Mouse (Mus musculus): Measurements from ENCODE around the gene Sh3d19.

Gene Sh3d19

DNA sequence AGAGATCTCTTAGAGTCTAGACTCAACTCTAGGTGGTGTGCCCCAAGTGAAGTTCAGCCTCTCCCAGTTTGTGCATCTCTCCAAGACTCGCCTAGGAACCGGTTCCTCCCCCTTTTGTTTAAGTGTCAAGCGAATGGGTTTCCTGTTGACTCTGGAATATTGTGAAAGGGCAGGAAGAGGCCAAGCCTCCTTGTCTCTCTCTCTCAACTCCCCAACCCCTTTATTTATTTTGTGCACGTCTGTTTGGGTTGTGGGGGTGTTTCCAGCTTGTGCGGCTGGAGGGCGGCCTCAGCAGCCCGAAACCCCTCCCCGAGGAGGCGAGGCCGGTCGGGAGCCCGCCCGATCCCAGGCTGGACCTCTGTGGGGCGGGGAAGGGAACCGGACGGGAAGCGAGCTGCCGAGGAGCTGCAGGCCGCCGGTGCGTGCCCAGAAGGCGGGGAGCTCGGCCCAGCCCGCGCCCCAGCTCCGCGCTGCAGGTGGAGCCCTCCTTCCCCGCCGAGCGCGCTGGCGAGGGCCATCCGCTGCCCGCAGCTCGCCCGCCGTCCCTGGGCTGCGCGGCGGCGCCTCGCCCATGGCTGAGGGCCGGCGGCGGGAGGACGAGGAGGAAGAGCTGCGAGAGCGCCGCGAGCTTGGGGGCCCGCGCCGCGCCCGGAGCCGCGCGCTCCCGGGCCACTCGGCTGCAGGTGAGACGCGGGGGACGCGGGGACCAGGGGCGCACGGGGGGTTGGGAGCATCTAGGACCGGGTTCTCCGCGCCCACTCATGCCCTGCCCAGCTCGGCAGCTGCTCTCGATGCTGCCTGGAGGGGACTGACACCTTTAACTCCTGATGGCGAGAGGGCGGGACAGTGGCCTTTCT is at the start of gene Sh3d19:
Gene Sh3d19 (plus strand): TSS at position 368 of the 857 bp plus-strand sequence.
- peak; percentile 88 for DNase-seq (ENCODE audit: low spot score)

DNA sequence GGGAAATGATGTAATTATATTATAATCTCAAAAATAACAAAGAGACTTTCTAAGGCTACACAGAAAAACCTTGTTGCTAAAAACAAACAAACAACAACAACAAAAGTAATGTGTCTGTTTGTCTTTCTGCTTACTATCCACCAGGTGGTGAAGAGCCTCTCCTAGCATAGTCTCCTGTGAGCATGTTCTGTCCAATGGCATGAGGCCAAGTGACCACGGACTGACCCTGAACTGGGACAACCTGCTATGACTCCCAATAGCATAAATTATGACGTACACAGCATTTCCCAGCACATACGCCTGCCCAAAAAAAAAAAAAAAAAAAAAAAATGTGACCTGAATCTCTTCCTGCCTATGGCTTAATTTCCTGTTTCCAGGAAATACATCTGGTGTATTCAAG is 48.6 kb upstream of the Sh3d19 start:
- peak; percentile 46 for DNase-seq (ENCODE audit: low spot score)

DNA sequence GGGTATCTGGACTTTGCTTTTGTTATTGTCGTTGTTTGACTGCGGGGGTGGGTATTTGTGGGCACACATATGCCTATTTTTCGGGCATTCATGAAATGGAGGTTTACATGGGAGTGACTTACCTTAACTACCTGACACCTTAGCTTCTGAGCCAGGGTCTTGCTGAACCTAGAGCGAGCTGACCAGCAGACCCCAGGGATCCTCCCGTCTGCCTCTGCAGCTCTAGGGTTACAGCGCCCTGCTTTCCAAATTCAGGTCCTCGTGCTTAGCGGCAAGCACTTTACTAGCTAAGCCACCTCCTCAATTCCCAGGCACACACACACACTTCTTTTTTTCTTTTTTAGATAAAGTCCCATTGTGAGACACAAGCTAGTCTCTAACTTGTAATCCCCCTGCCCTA is 47.6 kb upstream of the Sh3d19 start:
- DNase-seq (ENCODE audit: low spot score), result no peak

GRCm38 (mm10) chr3:85923954-85924945 is 46.7 kb upstream of the Sh3d19 start:
- peak; percentile 85 for DNase-seq (ENCODE audit: low spot score)

GRCm38 (mm10) chr3:85927296-85927695 is 43.6 kb upstream of the Sh3d19 start:
- DNase-seq (ENCODE audit: low spot score), result no peak

- no peak for DNase-seq (ENCODE audit: low spot score)
These were observed 42.7 kb upstream of the Sh3d19 start for GRCm38 (mm10) chr3:85928140-85928611.

GRCm38 (mm10) chr3:85929711-85930110 is 41.2 kb upstream of the Sh3d19 start:
- no peak for DNase-seq (ENCODE audit: low spot score)

GRCm38 (mm10) chr3:85930671-85931255 is 40.1 kb upstream of the Sh3d19 start:
- no peak for DNase-seq (ENCODE audit: low spot score)

- DNase-seq (ENCODE audit: low spot score), result peak; percentile 48
These were observed 39.0 kb upstream of the Sh3d19 start for GRCm38 (mm10) chr3:85931859-85932258.

DNA sequence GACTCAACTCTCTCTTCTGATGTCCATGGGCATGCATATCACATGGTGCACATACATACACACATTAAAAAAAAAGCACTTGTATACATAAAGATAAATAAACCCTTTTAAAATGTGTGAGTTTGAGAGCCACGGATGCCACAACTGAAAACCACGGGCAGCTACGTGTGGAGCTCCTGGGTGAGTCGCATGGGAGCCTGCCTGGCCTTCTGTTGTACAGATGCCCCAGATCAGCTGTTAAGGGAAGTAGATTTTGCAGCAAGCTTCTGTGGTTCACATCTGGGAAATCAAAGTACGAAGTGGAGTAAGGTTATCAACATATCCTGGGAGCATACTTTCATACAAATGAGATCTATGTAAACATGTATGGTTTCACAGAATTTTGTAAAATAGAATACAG is 37.3 kb upstream of the Sh3d19 start:
- no peak for DNase-seq (ENCODE audit: low spot score)

GRCm38 (mm10) chr3:85950914-85951313 is 20.0 kb upstream of the Sh3d19 start:
- DNase-seq (ENCODE audit: low spot score), result no peak

GRCm38 (mm10) chr3:85952696-85953283 is 18.1 kb upstream of the Sh3d19 start:
- DNase-seq (ENCODE audit: low spot score), result no peak

GRCm38 (mm10) chr3:85955269-85955668 is 15.6 kb upstream of the Sh3d19 start:
- no peak for DNase-seq (ENCODE audit: low spot score)

DNA sequence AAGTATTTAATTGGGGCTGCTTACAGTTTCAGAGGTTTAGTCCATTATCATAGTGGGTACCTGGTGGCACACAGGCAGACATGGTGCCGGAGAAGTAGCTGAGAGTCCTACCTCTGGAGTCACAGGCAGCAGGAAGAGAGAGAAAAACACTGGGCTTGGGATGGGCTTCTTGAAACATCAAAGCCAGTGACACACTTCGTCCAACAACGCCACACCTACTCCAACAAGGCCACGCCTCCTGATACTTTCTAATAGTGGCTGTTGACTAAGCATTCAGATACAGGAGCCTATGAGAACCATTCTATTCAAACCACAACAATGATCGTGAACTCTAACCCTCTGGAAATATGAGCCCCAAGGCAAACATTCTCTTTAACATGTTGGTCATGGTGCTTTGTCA is 15.2 kb upstream of the Sh3d19 start:
- no peak for DNase-seq (ENCODE audit: low spot score)

DNA sequence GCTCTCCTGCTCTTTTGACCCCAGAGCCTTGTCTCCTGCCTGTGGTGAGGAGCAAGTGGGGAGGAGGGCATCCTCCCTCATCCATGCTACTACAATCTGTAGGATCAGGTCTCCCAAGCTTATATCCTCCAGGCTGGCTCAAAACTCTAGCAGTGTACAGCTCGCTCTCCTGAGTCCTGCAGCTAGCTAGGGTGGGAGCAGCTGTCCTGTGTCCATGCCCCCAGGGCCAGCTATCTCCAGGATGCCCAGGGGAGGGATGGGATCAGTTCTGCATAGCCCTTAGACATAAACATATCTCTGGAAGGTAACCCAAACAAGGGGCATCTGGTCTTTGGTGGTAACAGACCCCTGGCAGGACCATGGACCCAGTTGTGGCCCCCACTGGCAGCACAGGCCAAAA is 11.2 kb upstream of the Sh3d19 start:
- no peak for DNase-seq (ENCODE audit: low spot score)

- peak; percentile 18 for DNase-seq (ENCODE audit: low spot score)
These were observed 9.8 kb upstream of the Sh3d19 start for GRCm38 (mm10) chr3:85961134-85961533.

DNA sequence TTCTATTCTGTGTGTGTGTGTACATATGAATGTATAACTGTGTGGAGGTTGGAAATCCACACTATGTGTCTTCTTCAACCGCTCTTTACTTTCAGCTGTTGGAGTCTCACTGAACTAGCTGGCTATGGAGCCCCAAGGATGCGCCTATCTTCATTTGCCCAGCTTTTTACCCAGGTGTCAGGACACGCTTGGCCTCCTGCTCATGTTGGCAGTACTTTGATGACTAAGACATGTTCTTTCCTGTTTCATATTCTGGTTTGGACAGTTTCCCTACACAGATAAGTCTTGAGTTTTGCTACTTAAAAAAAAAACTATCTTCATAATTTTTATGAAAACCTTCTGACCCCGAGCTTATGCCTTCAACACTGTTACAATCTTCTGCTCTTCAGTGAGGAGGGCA is 5.4 kb upstream of the Sh3d19 start:
- DNase-seq (ENCODE audit: low spot score), result no peak

GRCm38 (mm10) chr3:85969040-85969439 is 1.9 kb upstream of the Sh3d19 start:
- DNase-seq (ENCODE audit: low spot score), result no peak

DNA sequence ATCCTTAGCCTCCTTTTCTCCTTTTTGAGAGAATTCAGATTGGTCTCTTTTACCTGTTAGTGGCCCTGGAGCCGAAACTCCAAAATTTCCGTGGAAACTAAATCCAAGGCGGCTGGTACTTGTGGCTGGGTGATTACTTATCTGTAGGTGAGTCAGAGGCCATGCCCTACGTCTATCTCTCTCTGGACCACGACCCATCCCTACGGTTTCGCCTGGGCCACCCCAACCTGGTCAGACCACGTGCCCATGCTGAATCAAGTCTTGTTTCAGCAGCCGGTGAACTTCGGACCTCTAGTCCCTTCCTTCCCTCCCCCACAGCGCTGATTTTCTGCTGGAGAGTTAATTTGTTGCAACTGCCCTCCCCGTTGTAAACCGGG is 678 bp downstream of the Sh3d19 start:
- peak; percentile 35 for DNase-seq (ENCODE audit: low spot score)

DNA sequence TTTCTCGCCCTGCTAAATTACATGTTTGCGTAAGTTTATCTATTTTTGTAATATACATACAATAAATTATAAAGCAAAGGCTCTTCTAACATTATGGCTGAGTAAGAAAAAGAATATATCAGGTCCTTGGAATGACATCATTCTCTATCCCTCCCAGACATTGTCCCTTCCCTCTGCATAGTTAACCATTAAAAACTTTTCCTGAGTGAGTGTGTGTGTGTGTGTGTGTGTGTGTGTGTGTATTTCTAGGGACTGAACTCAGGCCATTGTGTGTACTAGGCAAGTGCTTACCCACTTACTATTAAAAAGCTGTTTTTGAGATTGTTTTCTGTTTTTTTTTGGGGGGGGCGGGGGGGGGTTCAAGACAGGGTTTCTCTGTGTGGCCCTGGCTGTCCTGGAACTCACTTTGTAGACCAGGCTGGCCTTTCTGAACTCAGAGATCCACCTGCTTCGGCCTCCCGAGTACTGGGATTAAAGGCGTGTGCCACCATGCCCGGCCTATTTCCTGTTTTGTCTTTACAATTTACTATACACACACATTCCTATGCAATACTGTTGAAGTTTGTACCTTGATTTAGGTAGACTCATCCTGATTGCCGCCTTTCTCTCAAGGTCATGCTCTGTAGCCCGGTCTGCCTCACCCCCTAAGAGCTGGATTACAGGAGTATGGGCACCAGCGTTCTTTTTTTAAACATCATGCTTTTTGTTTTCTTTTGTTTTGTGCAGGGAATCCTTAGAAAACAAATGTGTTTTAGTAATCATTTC is 2.6 kb downstream of the Sh3d19 start:
- DNase-seq (ENCODE audit: low spot score), result no peak

GRCm38 (mm10) chr3:85974451-85974850 is 3.5 kb downstream of the Sh3d19 start:
- DNase-seq (ENCODE audit: low spot score), result no peak
